29 mouse cellular contexts compared by ENCODE assay signal in the genomic region with DNA sequence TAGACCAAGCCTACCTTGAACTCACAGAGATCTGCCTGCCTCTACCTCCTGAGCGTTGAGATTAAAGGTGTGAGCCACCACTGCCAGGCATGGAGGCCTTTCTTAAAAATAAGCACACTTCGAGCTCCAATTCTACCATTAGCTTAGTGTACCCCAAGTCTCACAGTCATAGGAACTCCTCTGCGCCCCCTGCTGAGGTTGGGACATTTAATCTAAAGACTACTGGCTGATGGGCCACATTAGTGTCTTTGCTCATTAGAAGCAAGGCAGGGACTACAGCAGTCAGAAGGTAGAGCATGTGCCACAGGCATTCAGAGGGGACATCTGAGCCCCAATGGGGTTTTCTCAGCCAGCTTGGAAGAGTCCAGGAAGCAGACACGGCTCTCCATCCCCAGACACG.
DNase-seq lines count a peak whose midpoint lies in the region; ATAC-seq lines count a peak whose summit lies in the region.
"Had no signal": no experiment of that assay in that cellular context is flagged by ENCODE, and none has a peak within 500 bp of the region (broad histone marks: within the 10 kb centered on the region; RNA-seq: fewer than 3 reads in every experiment).

No protein-coding gene starts in this region.

- peak; percentile 47 for ATAC-seq in common myeloid progenitor, adult 5-6 weeks (replicated peaks; ENCODE audit: low read depth, poor library complexity, severe bottlenecking)
- ATAC-seq: activated CD4-positive, CD25-positive, alpha-beta regulatory T cell, adult 4 months; forebrain, embryonic 14.5 days; inflammation-experienced regulatory T-cells, adult 6 months; midbrain, embryonic 15.5 days had no signal

- no peaks in the 10 kb centered on the region for H3K9me3 ChIP-seq in hindbrain, embryonic 10.5 days
- H3K9me3 ChIP-seq: embryonic facial prominence, embryonic 12.5 days; hindbrain, embryonic 15.5 days; midbrain, embryonic 10.5 days; midbrain, embryonic 15.5 days; neural tube, embryonic 15.5 days had no signal

- peak; percentile 15 for DNase-seq in lung, postnatal 36 days
- DNase-seq in lung, adult 18-20 months: no peak
- peak; percentile 67 for DNase-seq in thymus, postnatal 14 days
- DNase-seq in spleen, adult 12 weeks (ENCODE audit: low spot score): no peak
- no peak for DNase-seq in hindbrain, embryonic 10.5 days (ENCODE audit: low spot score)
- DNase-seq: adrenal gland, adult 2 months; cerebellum, adult 2 months; cerebellum, postnatal 25 days; embryo, embryonic 11 days; gastrocnemius, adult 2 months; gastrocnemius, postnatal 36 days; heart, postnatal 10 days; kidney, adult 11 months; kidney, postnatal 14 days; layer of hippocampus, adult 9-11 months; lung, adult 2 months; lung, postnatal 10 days; right cerebral cortex, postnatal 25 days had no signal

- no peaks in the 10 kb centered on the region for H3K4me1 ChIP-seq in hindbrain, embryonic 10.5 days (replicated peaks)
- H3K4me1 ChIP-seq: embryonic facial prominence, embryonic 12.5 days; heart, embryonic 13.5 days; hindbrain, embryonic 15.5 days; midbrain, embryonic 10.5 days; midbrain, embryonic 15.5 days; neural tube, embryonic 15.5 days had no signal

- 85% methylated on average over 5 of the region's 5 CpGs for WGBS in hindbrain, embryonic 10.5 days

- H3K27ac ChIP-seq in hindbrain, embryonic 10.5 days: no peak overlapping the region
- H3K27ac ChIP-seq: embryonic facial prominence, embryonic 12.5 days; gastrocnemius, adult 2 months; heart, embryonic 13.5 days; hindbrain, embryonic 15.5 days; midbrain, embryonic 10.5 days; midbrain, embryonic 15.5 days; neural tube, embryonic 15.5 days; stomach, postnatal 0 days had no signal

- H3K36me3 ChIP-seq in hindbrain, embryonic 10.5 days: no peaks in the 10 kb centered on the region
- H3K36me3 ChIP-seq: embryonic facial prominence, embryonic 12.5 days; heart, embryonic 13.5 days; hindbrain, embryonic 15.5 days; midbrain, embryonic 10.5 days; midbrain, embryonic 15.5 days; neural tube, embryonic 15.5 days had no signal

- no peak overlapping the region for H3K4me3 ChIP-seq in hindbrain, embryonic 10.5 days
- H3K4me3 ChIP-seq: embryonic facial prominence, embryonic 12.5 days; gastrocnemius, adult 2 months; heart, embryonic 13.5 days; hindbrain, embryonic 15.5 days; midbrain, embryonic 10.5 days; midbrain, embryonic 15.5 days; neural tube, embryonic 15.5 days had no signal

- no peaks in the 10 kb centered on the region for H3K27me3 ChIP-seq in hindbrain, embryonic 10.5 days (ENCODE audit: insufficient read depth, poor library complexity, severe bottlenecking)
- H3K27me3 ChIP-seq: embryonic facial prominence, embryonic 12.5 days; hindbrain, embryonic 15.5 days; midbrain, embryonic 15.5 days; neural tube, embryonic 15.5 days had no signal

Comparison
In these comparisons a context has a peak if more than half of its experiments do, and no peak if none do; other contexts are left out.
1. DNase-seq: peak in lung, postnatal 36 days (single experiment) and thymus, postnatal 14 days (single experiment); none in lung, adult 18-20 months (0 of 2), spleen, adult 12 weeks (single experiment) and hindbrain, embryonic 10.5 days (single experiment).